Mouse (Mus musculus) heart, postnatal 10 days (tissue): ENCODE results near the gene Tex38. TPM values are rescaled to one million over a fixed set of nuclear protein-coding genes. Genes with fewer than 3 reads are reported as not detected.

Experiments
- DNase-seq, 2 experiments: peaks; one replicate each; pipeline ENCODE4 v3.0.0; 2021
- intact Hi-C: fragments of 180-260 bp; cut with DNase I; formaldehyde crosslinking; loops from one replicate; pipeline ENCODE4 v1.15.1; 2025
- total RNA-seq, 2 experiments: library from RNA; stranded (reverse); gene quantifications; 2 replicates each; pipeline ENCODE4 v1.2.3; 2021

Tex38 gene
- total RNA-seq, result under 1 TPM; 0.35 to 0.67 TPM

DNA sequence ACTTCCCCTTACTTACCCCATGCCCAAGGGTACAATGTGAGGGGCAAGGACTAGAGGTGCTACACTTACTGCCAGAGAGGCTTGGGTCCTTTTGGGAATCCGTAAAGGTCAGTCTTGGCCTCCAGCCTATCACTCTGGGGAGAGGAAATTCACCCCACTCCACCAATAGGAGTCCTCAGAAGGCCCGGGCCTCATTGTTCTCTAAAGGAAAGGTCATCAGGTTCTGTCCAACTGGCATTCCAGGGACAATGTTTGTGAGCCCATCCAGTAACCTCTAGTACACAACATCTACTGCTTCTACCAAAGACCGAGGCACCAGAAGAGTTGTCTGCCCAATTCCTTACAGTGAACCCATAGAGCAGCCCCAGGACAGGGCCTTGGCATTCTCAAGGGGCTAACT is at the start of gene Tex38:
TSS of gene Tex38 (minus strand) at position 101 of the 400 bp plus-strand sequence.
- DNase-seq, result no peak

DNA sequence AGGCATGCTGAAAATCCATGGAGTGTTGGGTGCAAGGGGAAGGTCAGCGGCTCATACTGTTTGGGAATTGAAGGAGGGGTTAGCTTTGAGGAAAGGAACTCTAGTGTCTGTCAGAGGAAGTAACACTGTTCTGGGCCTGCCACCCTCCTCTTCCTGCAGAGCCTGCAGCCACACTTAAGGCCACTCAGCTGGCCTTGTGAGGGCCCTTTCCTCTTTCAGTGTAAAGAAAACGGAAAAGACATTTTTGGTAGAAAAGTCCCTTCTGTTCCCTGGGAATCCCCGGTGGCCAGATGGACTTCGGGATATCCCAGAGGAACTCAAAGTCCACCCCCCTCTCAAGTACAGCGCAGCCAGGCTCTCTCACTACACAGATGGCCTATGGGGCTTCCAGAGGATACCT is 49.7 kb upstream of the Tex38 start:
- peak in 1 of 2 experiments; percentile 15 for DNase-seq
- intact Hi-C loops, result no loop called here

More for the DNA sequence above, at the start of gene Tex38:
- intact Hi-C loops, result no loop called here

DNA sequence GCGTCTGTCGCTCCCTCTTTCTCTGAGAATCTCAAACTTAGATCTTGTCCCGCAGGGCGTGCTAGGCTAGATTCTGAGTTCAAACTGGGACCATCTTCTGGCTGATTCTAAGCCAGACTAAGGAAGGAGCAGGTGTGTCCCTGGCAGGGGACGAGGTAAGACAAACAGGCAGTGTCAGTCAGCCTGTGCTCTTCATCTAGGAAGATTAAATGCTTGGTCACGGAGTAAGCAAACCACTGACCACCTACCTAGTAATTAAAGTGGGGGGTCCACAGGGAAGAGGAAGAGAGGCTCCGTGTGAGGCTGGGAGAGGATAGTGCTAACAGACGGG is 47.7 kb upstream of the Tex38 start:
- no peak for DNase-seq
- intact Hi-C loops, result loop anchor here (2.0 to 5.0 kb wide), 2 partner anchors 16 to 91 kb away; partner anchors contain the start of gene Efcab14

DNA sequence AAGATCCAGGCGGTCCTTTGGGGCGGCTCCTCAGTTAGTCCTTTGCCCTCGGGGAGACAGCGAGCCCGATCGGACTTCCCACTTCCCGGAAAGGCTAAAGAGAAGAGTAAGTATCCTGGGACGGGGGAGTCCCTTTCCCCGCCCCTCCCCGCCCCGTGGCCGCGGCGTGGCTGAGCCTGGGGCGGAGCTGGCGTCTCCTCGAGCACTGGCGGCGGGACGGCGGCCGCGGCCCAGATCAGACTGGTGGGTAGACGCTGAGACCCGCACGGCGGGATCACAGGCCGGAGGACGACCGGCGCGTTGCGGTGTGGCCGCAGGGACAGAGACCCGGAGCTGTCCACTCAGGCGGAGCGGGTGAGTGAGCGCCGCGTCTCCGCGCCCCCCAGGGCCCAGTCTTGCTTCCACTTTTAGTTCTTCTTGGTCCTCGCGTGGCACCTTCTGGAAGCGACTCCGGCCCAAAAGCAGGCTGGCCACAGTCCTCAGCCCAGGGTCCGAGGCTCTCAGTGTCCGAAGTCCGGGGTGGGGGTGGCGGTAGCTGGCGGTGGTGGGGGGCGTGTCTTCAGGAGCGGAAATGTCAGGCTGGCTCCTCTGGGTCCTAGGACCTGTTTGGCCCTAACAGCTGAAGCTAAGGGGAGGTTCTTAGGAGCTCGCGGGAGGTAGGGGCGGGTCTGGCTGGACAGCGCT is 47.2 kb upstream of the Tex38 start, which contains the start of gene Mob3c:
TSS of gene Mob3c (plus strand) at position 205 of the 684 bp plus-strand sequence.
- peak; percentile 81 to 83 for DNase-seq
- intact Hi-C loops, result loop anchor here (2.0 to 5.0 kb wide), 2 partner anchors 17 to 91 kb away; partner anchors contain the start of gene Efcab14

GRCm38 (mm10) chr4:115827535-115827887 is 46.7 kb upstream of the Tex38 start:
- DNase-seq, result no peak
- intact Hi-C loops, result loop anchor here (5.0 kb wide), 1 partner anchor 90 kb away; the partner anchor contains the start of gene Efcab14

GRCm38 (mm10) chr4:115827066-115827465 is 46.2 kb upstream of the Tex38 start:
- no peak for DNase-seq
- intact Hi-C loops, result loop anchor here (5.0 kb wide), 1 partner anchor 90 kb away; the partner anchor contains the start of gene Efcab14

- DNase-seq, result no peak
- intact Hi-C loops, result loop anchor here (5.0 kb wide), 1 partner anchor 88 kb away; the partner anchor contains the start of gene Efcab14
Measured at GRCm38 (mm10) chr4:115825271-115825670, 44.5 kb upstream of the Tex38 start.

- DNase-seq, result no peak
- intact Hi-C loops, result no loop called here
Measured at GRCm38 (mm10) chr4:115824178-115824577, 43.4 kb upstream of the Tex38 start.

- intact Hi-C loops, result no loop called here
- peak; percentile 33 to 54 for DNase-seq
Measured at GRCm38 (mm10) chr4:115821928-115822327, 41.1 kb upstream of the Tex38 start.

- intact Hi-C loops, result no loop called here
- DNase-seq, result no peak
Measured at GRCm38 (mm10) chr4:115821431-115821830, 40.6 kb upstream of the Tex38 start.

- no peak for DNase-seq
- intact Hi-C loops, result no loop called here
Measured at GRCm38 (mm10) chr4:115820944-115821343, 40.1 kb upstream of the Tex38 start.

- intact Hi-C loops, result no loop called here
- DNase-seq, result no peak
Measured at GRCm38 (mm10) chr4:115820199-115820598, 39.4 kb upstream of the Tex38 start.

DNA sequence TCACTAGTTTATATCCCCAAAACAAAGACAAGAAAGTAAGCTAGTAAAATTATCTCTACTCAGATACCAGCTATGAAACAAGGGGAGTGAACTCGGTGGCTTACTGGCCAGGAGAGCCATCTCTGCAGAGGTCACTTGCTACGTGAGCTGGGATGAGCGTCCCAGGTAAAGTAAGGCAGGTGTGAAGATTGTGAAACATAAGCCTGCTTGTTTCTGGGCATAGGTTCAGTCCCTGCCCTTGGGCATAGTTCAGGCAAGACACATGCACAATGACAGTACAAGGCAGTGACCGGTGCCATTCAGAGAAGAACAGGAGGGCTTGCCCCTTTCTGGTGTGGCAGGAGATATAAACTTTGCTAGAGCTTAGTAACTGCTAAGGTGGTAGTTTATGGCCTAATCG is 34.8 kb upstream of the Tex38 start:
- no peak for DNase-seq
- intact Hi-C loops, result no loop called here

DNA sequence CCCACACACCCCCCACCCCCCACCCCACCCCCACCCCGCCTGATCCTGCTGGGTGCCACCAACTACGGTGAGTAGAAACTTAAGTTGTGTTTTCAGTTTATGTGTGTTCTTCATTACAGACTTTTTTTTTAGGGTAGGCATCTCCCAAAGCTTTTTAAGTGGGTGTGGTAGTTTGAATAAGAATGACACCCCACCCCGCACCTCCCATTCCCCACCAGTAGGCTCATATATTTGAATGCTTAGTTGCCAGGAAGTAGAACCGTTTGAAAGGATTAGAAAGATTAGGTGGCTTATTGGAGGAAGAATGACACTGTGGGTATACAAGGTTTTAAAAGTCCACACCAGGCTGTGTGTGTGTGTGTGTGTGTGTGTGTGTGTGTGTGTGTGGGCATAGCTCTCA is 31.5 kb upstream of the Tex38 start:
- intact Hi-C loops, result no loop called here

GRCm38 (mm10) chr4:115799981-115800380 is 19.2 kb upstream of the Tex38 start:
- no peak for DNase-seq
- intact Hi-C loops, result no loop called here

More for the DNA sequence above, 31.5 kb upstream of the Tex38 start:
- no peak for DNase-seq

DNA sequence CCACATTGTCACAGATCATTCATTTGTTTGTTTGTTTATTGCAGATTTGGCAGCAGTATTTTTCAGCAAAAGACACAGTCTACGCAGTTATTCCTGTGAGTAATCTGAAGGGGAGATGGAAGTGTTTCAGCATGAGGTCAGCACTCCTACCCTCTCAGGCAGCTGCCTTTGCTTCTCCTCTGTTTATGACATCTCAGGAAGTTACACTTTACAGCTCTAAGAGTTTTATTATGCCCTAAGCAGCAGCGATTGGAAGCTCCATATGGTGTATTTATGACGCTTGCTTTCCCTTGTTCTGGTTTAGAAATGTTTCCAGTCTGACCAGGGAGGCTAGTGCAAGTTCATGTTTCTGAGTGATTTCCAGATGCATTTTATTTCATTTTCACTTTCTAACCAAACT is 14.5 kb upstream of the Tex38 start:
- intact Hi-C loops, result no loop called here

DNA sequence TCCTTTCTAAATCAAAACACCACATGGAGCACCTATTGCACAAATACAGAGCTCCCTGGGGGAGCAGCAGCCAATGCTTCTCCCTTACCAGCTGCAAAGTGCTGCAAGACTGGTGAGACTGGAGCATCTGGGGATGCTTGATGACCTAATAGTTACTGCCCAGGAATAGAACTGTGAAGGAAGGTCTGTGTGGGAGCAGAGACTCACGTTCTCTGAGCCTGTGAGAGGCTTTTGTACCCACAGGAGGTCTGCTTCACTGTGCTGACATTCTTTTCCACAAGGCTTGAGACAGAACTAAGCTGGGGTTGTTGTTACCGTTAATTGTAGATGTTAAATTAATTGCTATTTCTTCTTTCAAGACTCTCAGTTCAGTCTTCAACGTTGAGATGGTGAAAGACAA is 10.0 kb upstream of the Tex38 start:
- DNase-seq, result no peak
- intact Hi-C loops, result no loop called here

More for the DNA sequence above, 14.5 kb upstream of the Tex38 start:
- DNase-seq, result no peak

- DNase-seq, result no peak
- intact Hi-C loops, result no loop called here
Measured at GRCm38 (mm10) chr4:115785511-115786034, 4.8 kb upstream of the Tex38 start.

DNA sequence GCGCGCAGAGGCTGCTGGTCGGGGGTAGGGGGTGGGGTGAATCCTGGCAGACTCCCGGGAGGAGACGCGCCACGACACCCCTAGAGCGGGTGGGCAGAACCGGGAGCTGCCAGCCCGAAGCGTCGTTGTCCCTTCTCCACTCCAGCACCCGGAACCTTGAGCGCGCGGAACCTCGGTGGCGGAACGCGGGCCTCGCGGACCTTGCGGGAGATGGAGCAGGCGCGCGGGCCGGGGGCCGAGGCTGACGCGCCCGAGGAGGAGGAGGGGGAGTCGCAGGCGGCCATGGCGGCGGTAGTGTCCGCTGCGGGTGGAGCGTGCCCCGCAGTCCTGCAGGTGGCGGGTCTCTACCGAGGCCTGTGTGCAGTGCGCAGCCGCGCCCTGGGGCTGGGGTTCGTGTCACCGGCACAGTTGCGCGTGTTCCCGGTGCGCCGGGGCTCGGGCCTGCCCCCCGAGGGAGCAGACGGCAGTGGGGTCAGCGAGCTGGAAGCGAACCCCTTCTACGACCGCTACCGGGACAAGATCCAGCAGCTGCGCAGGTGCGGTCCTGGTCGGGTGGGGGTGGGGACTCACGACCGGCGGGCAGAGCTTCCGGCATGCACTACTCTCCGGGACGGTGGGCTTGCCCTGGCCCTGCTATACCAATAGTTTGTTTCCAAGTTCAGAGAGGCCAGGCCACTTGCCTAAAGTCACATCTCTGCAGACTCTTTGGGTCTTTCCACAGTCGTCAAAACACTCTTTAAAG is 4.1 kb upstream of the Tex38 start, which contains the start of gene Atpaf1:
TSS of gene Atpaf1 (plus strand) at position 44 of the 742 bp plus-strand sequence.
- DNase-seq, result peak; percentile 82 to 86
- intact Hi-C loops, result no loop called here

- intact Hi-C loops, result no loop called here
- DNase-seq, result peak in 1 of 2 experiments; percentile 14
Measured at GRCm38 (mm10) chr4:115782026-115782805, 1.4 kb upstream of the Tex38 start.

- intact Hi-C loops, result no loop called here
- DNase-seq, result no peak
Measured at GRCm38 (mm10) chr4:115780269-115780668, 549 bp downstream of the Tex38 start.
